Mouse (Mus musculus): ENCODE results near the gene Lst1. TPM values are rescaled to one million over a fixed set of nuclear protein-coding genes. Genes with fewer than 3 reads are reported as not detected.

The Lst1 gene
- total RNA-seq, 1 experiment, result 2.7 TPM

GRCm38 (mm10) chr17:35155451-35155850 is 32.8 kb downstream of the Lst1 start:
- H3K9me3 ChIP-seq (ENCODE audit: control insufficient read depth, insufficient read depth, low read depth, low read length), result no peaks in the 10 kb centered on the region
- TF ChIP-seq ZNF384 (IDR thresholded peaks at IDR 0.05; ENCODE audit: low read depth, low read length) (no peak), ZC3H11A (IDR thresholded peaks at IDR 0.05; ENCODE audit: borderline replicate concordance, low read depth, low read length) (no peak), CHD2 (IDR thresholded peaks at IDR 0.05; ENCODE audit: low read depth, low read length) (no peak), MAFK (IDR thresholded peaks at IDR 0.05; ENCODE audit: insufficient read depth, low read depth, low read length) (no peak), HCFC1 (IDR thresholded peaks at IDR 0.05; ENCODE audit: borderline replicate concordance, insufficient read depth, low read length) (no peak)
- H3K4me1 ChIP-seq (ENCODE audit: control insufficient read depth in 2 of 2, insufficient read depth in 2 of 2, low read length in 2 of 2, poor library complexity in 1 of 2), result 0 out of 4 replicates have a peak, but pooled peaks cover 0 to 4% of the 10 kb centered on the region in 2 experiments
- H3K4me3 ChIP-seq (ENCODE audit: insufficient read depth in 1 of 2, low read depth in 1 of 2, low read length in 2 of 2, poor library complexity in 1 of 2, severe bottlenecking in 1 of 2), result no peak overlapping the region
- H3K9ac ChIP-seq (ENCODE audit: insufficient read depth, low read depth, low read length, poor library complexity, severe bottlenecking), result no peak overlapping the region
- in situ Hi-C loops (cut with MboI; ENCODE audit: low sequenced_read_pairs in 2 of 2, unreplicated experiment in 2 of 2), result no loop called here
- peaks cover 95% of the 10 kb centered on the region for H3K36me3 ChIP-seq (ENCODE audit: control insufficient read depth, insufficient read depth, low read length, poor library complexity, severe bottlenecking)
- no peak overlapping the region for H3K27ac ChIP-seq (ENCODE audit: insufficient read depth, low read depth, low read length, poor library complexity, severe bottlenecking)
- no peak for DNase-seq (ENCODE audit: low read depth, low spot score)

- TF ChIP-seq CHD2 (IDR thresholded peaks at IDR 0.05; ENCODE audit: low read depth, low read length), result no peak
- TF ChIP-seq ZC3H11A (IDR thresholded peaks at IDR 0.05; ENCODE audit: borderline replicate concordance, low read depth, low read length), result no peak
- no peak for TF ChIP-seq MAFK (IDR thresholded peaks at IDR 0.05; ENCODE audit: insufficient read depth, low read depth, low read length)
- no peak for TF ChIP-seq HCFC1 (IDR thresholded peaks at IDR 0.05; ENCODE audit: borderline replicate concordance, insufficient read depth, low read length)
- TF ChIP-seq ZNF384 (IDR thresholded peaks at IDR 0.05; ENCODE audit: low read depth, low read length), result no peak
- peaks cover 95% of the 10 kb centered on the region for H3K36me3 ChIP-seq (ENCODE audit: control insufficient read depth, insufficient read depth, low read length, poor library complexity, severe bottlenecking)
- H3K4me1 ChIP-seq (ENCODE audit: control insufficient read depth in 2 of 2, insufficient read depth in 2 of 2, low read length in 2 of 2, poor library complexity in 1 of 2), result 0 out of 4 replicates have a peak, but pooled peaks cover 0 to 4% of the 10 kb centered on the region in 2 experiments
- DNase-seq (ENCODE audit: low read depth, low spot score), result no peak
- H3K4me3 ChIP-seq (ENCODE audit: insufficient read depth in 1 of 2, low read depth in 1 of 2, low read length in 2 of 2, poor library complexity in 1 of 2, severe bottlenecking in 1 of 2), result no peak overlapping the region
- H3K9ac ChIP-seq (ENCODE audit: insufficient read depth, low read depth, low read length, poor library complexity, severe bottlenecking), result no peak overlapping the region
- H3K9me3 ChIP-seq (ENCODE audit: control insufficient read depth, insufficient read depth, low read depth, low read length), result no peaks in the 10 kb centered on the region
- in situ Hi-C loops (cut with MboI; ENCODE audit: low sequenced_read_pairs in 2 of 2, unreplicated experiment in 2 of 2), result no loop called here
- H3K27ac ChIP-seq (ENCODE audit: insufficient read depth, low read depth, low read length, poor library complexity, severe bottlenecking), result no peak overlapping the region
Measured at GRCm38 (mm10) chr17:35154616-35155015, 33.6 kb downstream of the Lst1 start.

- TF ChIP-seq ZNF384 (IDR thresholded peaks at IDR 0.05; ENCODE audit: low read depth, low read length) (no peak), ZC3H11A (IDR thresholded peaks at IDR 0.05; ENCODE audit: borderline replicate concordance, low read depth, low read length) (no peak), MAFK (IDR thresholded peaks at IDR 0.05; ENCODE audit: insufficient read depth, low read depth, low read length) (no peak), CHD2 (IDR thresholded peaks at IDR 0.05; ENCODE audit: low read depth, low read length) (no peak), HCFC1 (IDR thresholded peaks at IDR 0.05; ENCODE audit: borderline replicate concordance, insufficient read depth, low read length) (no peak)
- H3K36me3 ChIP-seq (ENCODE audit: control insufficient read depth, insufficient read depth, low read length, poor library complexity, severe bottlenecking), result peaks cover 94% of the 10 kb centered on the region
- no peak for DNase-seq (ENCODE audit: low read depth, low spot score)
- in situ Hi-C loops (cut with MboI; ENCODE audit: low sequenced_read_pairs in 2 of 2, unreplicated experiment in 2 of 2), result no loop called here
- no peak overlapping the region for H3K4me3 ChIP-seq (ENCODE audit: insufficient read depth in 1 of 2, low read depth in 1 of 2, low read length in 2 of 2, poor library complexity in 1 of 2, severe bottlenecking in 1 of 2)
- H3K4me1 ChIP-seq (ENCODE audit: control insufficient read depth in 2 of 2, insufficient read depth in 2 of 2, low read length in 2 of 2, poor library complexity in 1 of 2), result 0 out of 4 replicates have a peak, but pooled peaks cover 0 to 4% of the 10 kb centered on the region in 2 experiments
- no peak overlapping the region for H3K27ac ChIP-seq (ENCODE audit: insufficient read depth, low read depth, low read length, poor library complexity, severe bottlenecking)
- H3K9ac ChIP-seq (ENCODE audit: insufficient read depth, low read depth, low read length, poor library complexity, severe bottlenecking), result no peak overlapping the region
- H3K9me3 ChIP-seq (ENCODE audit: control insufficient read depth, insufficient read depth, low read depth, low read length), result no peaks in the 10 kb centered on the region
Measured at GRCm38 (mm10) chr17:35153931-35154330, 34.3 kb downstream of the Lst1 start.

- H3K36me3 ChIP-seq (ENCODE audit: control insufficient read depth, insufficient read depth, low read length, poor library complexity, severe bottlenecking), result peaks cover 93% of the 10 kb centered on the region
- in situ Hi-C loops (cut with MboI; ENCODE audit: low sequenced_read_pairs in 2 of 2, unreplicated experiment in 2 of 2), result no loop called here
- DNase-seq (ENCODE audit: low read depth, low spot score), result no peak
- no peak overlapping the region for H3K9ac ChIP-seq (ENCODE audit: insufficient read depth, low read depth, low read length, poor library complexity, severe bottlenecking)
- H3K4me1 ChIP-seq (ENCODE audit: control insufficient read depth in 2 of 2, insufficient read depth in 2 of 2, low read length in 2 of 2, poor library complexity in 1 of 2), result 0 out of 4 replicates have a peak, but pooled peaks cover 0 to 4% of the 10 kb centered on the region in 2 experiments
- H3K27ac ChIP-seq (ENCODE audit: insufficient read depth, low read depth, low read length, poor library complexity, severe bottlenecking), result no peak overlapping the region
- H3K4me3 ChIP-seq (ENCODE audit: insufficient read depth in 1 of 2, low read depth in 1 of 2, low read length in 2 of 2, poor library complexity in 1 of 2, severe bottlenecking in 1 of 2), result no peak overlapping the region
- TF ChIP-seq MAFK (IDR thresholded peaks at IDR 0.05; ENCODE audit: insufficient read depth, low read depth, low read length) (no peak), ZC3H11A (IDR thresholded peaks at IDR 0.05; ENCODE audit: borderline replicate concordance, low read depth, low read length) (no peak), ZNF384 (IDR thresholded peaks at IDR 0.05; ENCODE audit: low read depth, low read length) (no peak), HCFC1 (IDR thresholded peaks at IDR 0.05; ENCODE audit: borderline replicate concordance, insufficient read depth, low read length) (no peak), CHD2 (IDR thresholded peaks at IDR 0.05; ENCODE audit: low read depth, low read length) (no peak)
- H3K9me3 ChIP-seq (ENCODE audit: control insufficient read depth, insufficient read depth, low read depth, low read length), result no peaks in the 10 kb centered on the region
Measured at GRCm38 (mm10) chr17:35153077-35153476, 35.2 kb downstream of the Lst1 start.
